Mouse (Mus musculus) liver, adult 2 months (tissue): Measurements from ENCODE around the gene Iqgap3. TPM values are rescaled to one million over a fixed set of nuclear protein-coding genes. Genes with fewer than 3 reads are reported as not detected.

Source experiments
- DNase-seq: peaks from one replicate; pipeline ENCODE4 v3.0.0-alpha.2; 2011; ENCODE audit warnings: low read depth, low spot score; ENCODE audit errors: extremely low read depth
- H3K27ac ChIP-seq: fragments of 200-500 bp; replicated peaks from 2 replicates; pipeline ENCODE4 v1.5.1; 2012; ENCODE audit warnings: low read depth, mild to moderate bottlenecking, control low read depth, inconsistent platforms, low read length; ENCODE audit not compliant: insufficient read depth
- H3K27me3 ChIP-seq: fragments of 200-500 bp; 2 replicates; pipeline ENCODE4 v1.6.1; 2012; ENCODE audit warnings: mild to moderate bottlenecking, moderate library complexity, low read length, inconsistent platforms; ENCODE audit not compliant: control insufficient read depth, insufficient read depth
- H3K36me3 ChIP-seq: fragments of 200-500 bp; 2 replicates; pipeline ENCODE4 v1.6.1; 2012; ENCODE audit warnings: low read length, inconsistent platforms; ENCODE audit not compliant: control insufficient read depth, insufficient read depth
- H3K4me1 ChIP-seq: fragments of 200-500 bp; 2 replicates; pipeline ENCODE4 v1.6.1; 2011; ENCODE audit warnings: low read length; ENCODE audit not compliant: control insufficient read depth, insufficient read depth
- H3K4me3 ChIP-seq: fragments of 200-500 bp; 2 replicates; pipeline ENCODE4 v1.5.1; 2011; ENCODE audit warnings: low read depth, mild to moderate bottlenecking, control low read depth, low read length, moderate library complexity; ENCODE audit not compliant: insufficient read depth
- H3K79me2 ChIP-seq: fragments of 200-500 bp; 2 replicates; pipeline ENCODE4 v1.6.1; 2012; ENCODE audit warnings: inconsistent platforms, mild to moderate bottlenecking, low read length, moderate library complexity; ENCODE audit not compliant: control insufficient read depth, insufficient read depth
- H3K9ac ChIP-seq: fragments of 200-500 bp; 2 replicates; pipeline ENCODE4 v1.6.1; 2012; ENCODE audit warnings: low read depth, mild to moderate bottlenecking, control low read depth, inconsistent platforms, low read length
- CTCF ChIP-seq: fragments of 200-500 bp; IDR thresholded peaks from 2 replicates; pipeline ENCODE4 v1.5.1; 2011; ENCODE audit warnings: low read depth, low read length, control low read depth
- POLR2A ChIP-seq: fragments of 200-500 bp; IDR thresholded peaks from 2 replicates; pipeline ENCODE4 v1.6.1; 2011; ENCODE audit warnings: low read length, control low read depth; ENCODE audit not compliant: insufficient read depth; ENCODE audit errors: extremely low read depth
- WGBS: fragments of 180-500 bp; shearing (Covaris S2); methylation state at CpG from one replicate; pipeline ENCODE4 v1.1.7; 2018; 5-methylcytosine and 5-hydroxymethylcytosine counted together
- polyA plus RNA-seq: library from polyadenylated mRNA; depleted of rRNA; stranded (reverse); fragments of >200 nt; gene quantifications from 2 replicates; pipeline ENCODE4 v1.2.3, GENCODE M21; 2012
- total RNA-seq: library from RNA; depleted of rRNA; stranded (reverse); fragments of >200 nt; gene quantifications from 2 replicates; pipeline ENCODE4 v1.2.3, GENCODE M21; 2014

The Iqgap3 gene
- total and polyA plus RNA-seq, 2 experiments: 0.16 to 0.18 TPM

GRCm38 (mm10) chr3:88085459-88085858 lies 3.7 kb downstream of the Iqgap3 start:
- no peak for TF ChIP-seq POLR2A
- no peak for TF ChIP-seq CTCF
- Histone ChIP-seq H3K4me3 (no peak overlapping the region), H3K4me1 (no peaks in the 10 kb centered on the region), H3K36me3 (no peaks in the 10 kb centered on the region), H3K27ac (no peak overlapping the region), H3K79me2 (no peaks in the 10 kb centered on the region), H3K27me3 (no peaks in the 10 kb centered on the region), H3K9ac (no peak overlapping the region)
- DNase-seq: no peak
- 93% methylated on average over 6 of the region's 9 CpGs for WGBS

- Histone ChIP-seq H3K4me1 (no peaks in the 10 kb centered on the region), H3K79me2 (no peaks in the 10 kb centered on the region), H3K36me3 (no peaks in the 10 kb centered on the region), H3K27ac (no peak overlapping the region), H3K27me3 (no peaks in the 10 kb centered on the region), H3K4me3 (no peak overlapping the region), H3K9ac (no peak overlapping the region)
- 97% methylated on average over 1 of the region's 1 CpGs for WGBS
- DNase-seq: peak; percentile 31
- TF ChIP-seq POLR2A (no peak), CTCF (peak; percentile 59; the same call in 1 of the 2 replicates)
Measured at GRCm38 (mm10) chr3:88087688-88088087, 5.9 kb downstream of the Iqgap3 start.

- Histone ChIP-seq H3K4me1 (no peaks in the 10 kb centered on the region), H3K27ac (no peak overlapping the region), H3K79me2 (no peaks in the 10 kb centered on the region), H3K4me3 (no peak overlapping the region), H3K36me3 (no peaks in the 10 kb centered on the region), H3K27me3 (no peaks in the 10 kb centered on the region), H3K9ac (no peak overlapping the region)
- TF ChIP-seq CTCF (no peak), POLR2A (no peak)
- WGBS: 96% methylated on average over 7 of the region's 7 CpGs
- no peak for DNase-seq
Measured at GRCm38 (mm10) chr3:88090106-88090505, 8.3 kb downstream of the Iqgap3 start.

GRCm38 (mm10) chr3:88090616-88091015 lies 8.8 kb downstream of the Iqgap3 start:
- no peak overlapping the region for H3K9ac ChIP-seq
- TF ChIP-seq POLR2A (no peak), CTCF (no peak)
- H3K27ac ChIP-seq: no peak overlapping the region
- WGBS: 97% methylated on average over 6 of the region's 6 CpGs
- H3K4me1 ChIP-seq: no peaks in the 10 kb centered on the region
- no peaks in the 10 kb centered on the region for H3K79me2 ChIP-seq
- H3K4me3 ChIP-seq: no peak overlapping the region
- DNase-seq: no peak
- no peaks in the 10 kb centered on the region for H3K27me3 ChIP-seq
- H3K36me3 ChIP-seq: no peaks in the 10 kb centered on the region

GRCm38 (mm10) chr3:88094126-88094525 lies 12.4 kb downstream of the Iqgap3 start:
- Histone ChIP-seq H3K4me1 (no peaks in the 10 kb centered on the region), H3K79me2 (no peaks in the 10 kb centered on the region), H3K27me3 (no peaks in the 10 kb centered on the region), H3K36me3 (no peaks in the 10 kb centered on the region), H3K27ac (no peak overlapping the region), H3K9ac (no peak overlapping the region), H3K4me3 (no peak overlapping the region)
- TF ChIP-seq POLR2A: no peak
- no peak for TF ChIP-seq CTCF
- no peak for DNase-seq
- WGBS: 98% methylated on average over 5 of the region's 5 CpGs

- no peaks in the 10 kb centered on the region for H3K79me2 ChIP-seq
Measured at GRCm38 (mm10) chr3:88097666-88098065, 15.9 kb downstream of the Iqgap3 start.

More at GRCm38 (mm10) chr3:88097666-88098065, 15.9 kb downstream of the Iqgap3 start:
- no peak overlapping the region for H3K27ac ChIP-seq
- WGBS: 89% methylated on average over 6 of the region's 6 CpGs
- no peaks in the 10 kb centered on the region for H3K4me1 ChIP-seq
- no peak for DNase-seq
- no peak for TF ChIP-seq CTCF
- TF ChIP-seq POLR2A: no peak
- no peak overlapping the region for H3K4me3 ChIP-seq
- no peaks in the 10 kb centered on the region for H3K27me3 ChIP-seq
- H3K9ac ChIP-seq: no peak overlapping the region
- no peaks in the 10 kb centered on the region for H3K36me3 ChIP-seq
